Mouse (Mus musculus) cortical plate, adult 2 months (tissue): Measurements from ENCODE around the gene Cfi. TPM values are rescaled to one million over a fixed set of nuclear protein-coding genes. Genes with fewer than 3 reads are reported as not detected.

Source experiments
- H3K27ac ChIP-seq: fragments of 200-500 bp; 2 replicates; pipeline ENCODE4 v1.5.1; 2012; ENCODE audit warnings: low read length, control low read depth, inconsistent platforms; ENCODE audit not compliant: insufficient read depth
- H3K4me1 ChIP-seq: fragments of 200-500 bp; 2 replicates; pipeline ENCODE4 v1.6.1; 2011; ENCODE audit warnings: low read length; ENCODE audit not compliant: control insufficient read depth, insufficient read depth
- H3K4me3 ChIP-seq: fragments of 200-500 bp; 2 replicates; pipeline ENCODE4 v1.5.1; 2011; ENCODE audit warnings: mild to moderate bottlenecking, low read length, control low read depth; ENCODE audit not compliant: insufficient read depth
- CTCF ChIP-seq: fragments of 200-500 bp; IDR thresholded peaks from 2 replicates; pipeline ENCODE4 v1.5.1; 2011; ENCODE audit warnings: mild to moderate bottlenecking, control low read depth, low read length; ENCODE audit not compliant: insufficient read depth; ENCODE audit errors: extremely low read depth
- POLR2A ChIP-seq: fragments of 200-500 bp; IDR thresholded peaks from 2 replicates; pipeline ENCODE4 v1.6.1; 2011; ENCODE audit warnings: mild to moderate bottlenecking, low read length, control low read depth; ENCODE audit not compliant: insufficient read depth; ENCODE audit errors: extremely low read depth
- polyA plus RNA-seq: library from polyadenylated mRNA; depleted of rRNA; stranded (reverse); fragments of >200 nt; gene quantifications from 2 replicates; pipeline ENCODE4 v1.2.3, GENCODE M21; 2012

Gene Cfi
- polyA plus RNA-seq, 1 experiment, result not detected

DNA sequence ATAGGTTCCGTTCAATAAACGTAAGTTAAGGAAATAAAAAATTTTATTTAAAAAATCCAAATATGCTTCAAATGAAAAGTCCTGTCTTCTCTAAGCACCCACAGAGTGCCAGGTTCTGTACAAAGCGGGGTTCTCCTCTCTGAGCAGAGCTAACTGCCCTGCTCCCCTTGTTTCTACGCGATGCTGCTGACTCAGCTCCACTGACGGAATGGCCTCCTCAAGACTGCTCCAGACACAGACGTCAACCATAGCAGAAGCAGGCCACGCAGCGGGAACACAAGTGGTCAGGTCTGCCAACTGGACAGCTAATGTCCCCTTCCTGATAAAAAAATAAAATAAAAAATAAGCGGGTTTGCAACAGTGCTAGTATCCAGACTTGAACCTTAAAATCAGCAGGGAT lies 10.8 kb upstream of the Cfi start:
- Histone ChIP-seq H3K4me1 (peaks cover 6% of the 10 kb centered on the region), H3K27ac (no peak overlapping the region), H3K4me3 (no peak overlapping the region)
- TF ChIP-seq POLR2A (no peak), CTCF (no peak)

DNA sequence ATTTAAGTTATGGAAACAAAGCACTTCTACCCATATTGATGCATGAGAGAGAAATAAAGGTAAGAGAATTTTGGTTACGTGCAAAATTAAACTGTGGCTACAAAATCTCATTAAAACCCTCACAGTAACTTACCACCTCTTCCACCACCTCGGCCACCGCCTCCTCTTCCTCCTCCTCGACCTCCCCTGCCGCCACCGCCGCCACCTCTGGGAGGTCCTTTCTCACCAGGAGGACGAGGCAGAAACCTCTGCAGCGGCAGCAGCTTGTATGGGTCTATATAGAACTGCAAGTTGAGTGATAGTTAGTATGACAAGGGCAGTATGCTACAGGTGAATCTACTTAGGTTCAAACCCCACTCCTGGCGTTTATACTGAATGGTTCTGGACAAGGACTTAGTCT lies 9.0 kb upstream of the Cfi start:
- H3K27ac ChIP-seq, result no peak overlapping the region
- no peak overlapping the region for H3K4me3 ChIP-seq
- TF ChIP-seq POLR2A (no peak), CTCF (no peak)
- peaks cover 6% of the 10 kb centered on the region for H3K4me1 ChIP-seq

- peaks cover 6% of the 10 kb centered on the region for H3K4me1 ChIP-seq
- no peak overlapping the region for H3K4me3 ChIP-seq
- TF ChIP-seq POLR2A (no peak), CTCF (no peak)
- H3K27ac ChIP-seq, result no peak overlapping the region
These were observed 8.0 kb upstream of the Cfi start for GRCm38 (mm10) chr3:129827691-129828090.

- peak overlapping the region; percentile 69 for H3K4me3 ChIP-seq
- TF ChIP-seq CTCF (no peak), POLR2A (no peak)
- 0 out of 2 replicates have a peak overlapping the region, but pooled peaks have one; percentile 6 for H3K27ac ChIP-seq
- H3K4me1 ChIP-seq, result peaks cover 6% of the 10 kb centered on the region
These were observed 5.1 kb upstream of the Cfi start for GRCm38 (mm10) chr3:129830626-129831025.

DNA sequence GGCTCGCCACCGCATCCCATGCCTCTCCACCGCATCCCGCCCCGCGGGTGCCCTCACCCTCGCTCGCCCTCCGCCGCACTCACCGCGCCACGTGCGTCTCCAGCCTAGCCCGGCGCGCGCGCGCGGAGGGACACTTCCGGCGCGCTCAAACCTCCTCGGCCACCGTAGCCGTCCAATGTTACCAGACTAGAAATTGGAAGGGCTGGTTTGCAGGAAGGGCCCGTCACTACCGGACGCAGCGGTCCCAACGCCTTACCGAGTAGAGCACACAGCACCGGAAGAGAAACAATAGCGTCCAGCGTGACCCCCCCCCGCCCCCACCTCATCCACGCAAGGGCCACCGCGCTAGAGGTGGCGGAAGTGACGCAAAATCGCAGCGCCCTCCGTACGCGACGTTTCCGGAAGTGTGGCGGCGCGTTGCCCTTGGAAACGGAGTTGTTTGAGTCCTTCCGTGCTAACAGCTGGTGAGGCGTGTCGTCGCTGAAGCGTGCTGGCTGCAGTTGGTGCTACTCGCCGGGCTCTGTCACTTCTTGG lies 4.6 kb upstream of the Cfi start, which contains the start of gene Gar1:
TSS of gene Gar1 (minus strand) at position 362 of the 534 bp plus-strand sequence.
- 0 out of 2 replicates have a peak within 1 kb of the TSS, but pooled peaks have one; percentile 6 for H3K27ac ChIP-seq
- peaks cover 6% of the 10 kb centered on the region for H3K4me1 ChIP-seq
- TF ChIP-seq POLR2A (peak; percentile 55; the same call in 1 of the 2 replicates), CTCF (no peak)
- peak within 1 kb of the TSS; percentile 69 for H3K4me3 ChIP-seq

DNA sequence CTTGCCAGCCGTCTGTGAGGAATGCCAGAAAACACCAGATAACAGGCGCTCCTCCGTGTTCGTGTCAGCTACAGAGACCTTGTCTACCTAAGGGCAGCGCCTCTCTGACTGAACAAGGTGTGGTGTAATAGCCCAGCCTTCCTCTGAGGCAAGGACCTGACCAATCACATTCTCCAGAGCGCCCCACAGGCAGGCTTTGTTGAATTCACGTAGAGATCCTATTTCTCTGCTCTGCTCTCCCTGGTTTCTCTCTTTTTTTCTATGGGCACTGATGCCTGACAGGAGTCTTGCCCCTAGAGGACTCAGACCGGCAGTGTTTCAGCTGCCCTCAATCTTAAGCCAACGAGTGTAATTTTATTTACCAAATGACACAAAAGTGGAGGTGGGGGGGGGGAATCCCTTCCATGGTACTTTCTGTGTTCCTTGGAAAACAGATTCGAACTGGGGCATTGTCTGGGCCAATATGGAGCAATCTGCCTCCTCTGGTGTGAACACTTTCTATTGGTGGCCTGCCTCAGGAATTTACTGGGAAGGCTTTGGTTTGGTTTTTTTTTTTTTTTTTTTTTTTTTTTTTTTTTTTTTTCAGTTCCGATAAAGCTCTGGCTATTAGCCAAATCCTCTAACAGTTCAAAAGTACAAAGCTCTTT lies 490 bp downstream of the Cfi start:
- no peak for TF ChIP-seq POLR2A
- no peak for TF ChIP-seq CTCF

GRCm38 (mm10) chr3:129836965-129837364 lies 1.3 kb downstream of the Cfi start:
- no peak overlapping the region for H3K4me3 ChIP-seq
- no peak overlapping the region for H3K27ac ChIP-seq
- no peaks in the 10 kb centered on the region for H3K4me1 ChIP-seq
- no peak for TF ChIP-seq POLR2A
- TF ChIP-seq CTCF, result no peak

More for the DNA sequence above, 490 bp downstream of the Cfi start:
- no peaks in the 10 kb centered on the region for H3K4me1 ChIP-seq
- no peak overlapping the region for H3K27ac ChIP-seq
- H3K4me3 ChIP-seq, result no peak overlapping the region

GRCm38 (mm10) chr3:129838017-129838416 lies 2.3 kb downstream of the Cfi start:
- TF ChIP-seq POLR2A (no peak), CTCF (no peak)
- no peaks in the 10 kb centered on the region for H3K4me1 ChIP-seq
- no peak overlapping the region for H3K27ac ChIP-seq
- no peak overlapping the region for H3K4me3 ChIP-seq

DNA sequence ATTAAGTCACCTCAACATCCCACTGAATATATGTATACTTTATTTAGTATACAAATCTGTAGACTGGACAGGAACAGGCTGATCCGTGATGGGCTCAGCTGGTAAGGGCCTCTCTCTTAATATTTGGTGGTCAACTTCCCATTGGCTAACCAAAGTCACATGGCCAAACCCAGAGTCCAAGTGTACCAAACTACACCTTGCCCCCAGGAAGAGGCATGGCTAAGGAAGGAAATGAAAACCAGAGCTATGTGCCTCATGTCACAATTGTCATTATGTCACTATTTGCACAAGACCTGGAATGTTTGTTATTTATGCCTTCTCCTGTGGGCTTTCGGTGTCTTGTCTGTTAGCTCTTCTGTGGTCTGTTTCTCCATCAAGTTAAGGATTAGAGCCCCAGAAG lies 10.2 kb downstream of the Cfi start:
- H3K27ac ChIP-seq, result no peak overlapping the region
- H3K4me1 ChIP-seq, result no peaks in the 10 kb centered on the region
- no peak overlapping the region for H3K4me3 ChIP-seq
- TF ChIP-seq POLR2A (no peak), CTCF (no peak)

DNA sequence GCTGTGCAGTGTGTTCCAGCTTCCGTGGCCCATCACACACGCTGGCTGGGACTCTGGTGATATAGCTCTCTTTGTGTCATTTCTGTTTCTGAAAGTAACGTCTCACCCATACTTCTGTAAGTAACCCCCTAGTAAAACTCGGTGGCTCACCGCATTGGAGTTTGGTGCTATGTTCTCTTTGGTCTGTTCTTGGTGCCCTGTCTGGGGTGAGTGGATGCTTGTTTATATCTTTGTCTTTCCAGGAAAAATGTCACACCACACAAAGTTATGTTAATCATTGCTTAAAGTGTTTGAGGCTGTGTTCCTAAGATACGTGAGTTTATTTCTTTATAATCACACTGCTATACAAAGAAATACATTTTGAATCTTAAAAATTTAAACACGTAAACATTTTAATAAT lies 11.2 kb downstream of the Cfi start:
- H3K27ac ChIP-seq, result no peak overlapping the region
- no peak for TF ChIP-seq POLR2A
- TF ChIP-seq CTCF, result no peak
- no peak overlapping the region for H3K4me3 ChIP-seq
- no peaks in the 10 kb centered on the region for H3K4me1 ChIP-seq

DNA sequence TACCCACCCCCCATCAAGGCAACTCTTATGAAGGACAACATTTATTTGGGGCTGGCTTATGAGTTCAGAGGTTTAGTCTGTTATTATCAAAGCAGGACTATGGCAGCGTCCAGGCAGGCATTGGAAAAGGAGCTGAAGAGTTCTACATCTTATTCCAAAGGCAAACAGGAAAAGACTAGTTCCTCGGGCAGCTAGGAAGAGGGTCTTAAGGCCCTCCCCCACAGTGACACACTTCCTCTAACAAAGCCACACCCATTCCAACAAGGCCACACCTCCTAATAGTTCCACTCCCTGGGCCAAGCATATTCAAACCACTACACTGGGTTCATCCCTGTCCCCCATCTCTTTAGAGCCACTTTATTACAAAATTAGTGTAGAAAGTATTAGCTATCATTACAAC lies 26.9 kb downstream of the Cfi start:
- no peaks in the 10 kb centered on the region for H3K4me1 ChIP-seq
- no peak overlapping the region for H3K27ac ChIP-seq
- no peak overlapping the region for H3K4me3 ChIP-seq
- no peak for TF ChIP-seq CTCF
- TF ChIP-seq POLR2A, result no peak
